Mouse (Mus musculus) embryonic stem cell, embryonic (primary cell): ENCODE data around the gene Pllp.

Source experiments
- CTCF ChIA-PET, 4 experiments: fragments of 300-600 bp in 2 of 4; fragments of 350-600 bp in 2 of 4; sonication (Branson Sonifier 250); formaldehyde crosslinking; loops; one replicate each; lab custom pipeline; 2022; ENCODE audit warnings: inconsistent platforms in 2 of 4; lab: Charles Lee
- POLR2A ChIA-PET, 4 experiments: fragments of 300-600 bp in 2 of 4; fragments of 350-600 bp in 2 of 4; sonication (Branson Sonifier 250); formaldehyde crosslinking; loops; one replicate each; lab custom pipeline; 2022; ENCODE audit warnings: antibody characterized with exemption in 4 of 4, inconsistent platforms in 1 of 4; lab: Charles Lee

The Pllp gene

DNA sequence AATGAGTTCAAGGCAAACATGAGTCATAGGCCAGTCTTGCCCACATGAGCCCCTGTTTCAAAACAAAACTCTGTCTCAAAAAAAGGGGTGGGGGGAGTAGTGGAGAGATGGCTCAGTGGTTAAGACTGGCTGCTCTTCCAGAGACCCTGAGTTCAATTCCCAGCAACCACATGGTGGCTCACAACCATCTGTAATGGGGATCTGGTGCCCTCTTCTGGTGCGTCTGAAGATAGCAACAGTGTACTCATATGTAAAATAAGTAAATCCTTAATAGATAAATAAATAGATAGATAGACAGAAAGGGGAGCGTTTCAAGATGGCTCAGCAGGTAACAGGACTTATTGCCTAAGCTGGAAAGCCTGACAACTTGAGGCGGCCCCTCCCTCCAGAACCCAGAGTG lies 15.7 kb downstream of the Pllp start:
- CTCF ChIA-PET: interaction anchor here in 3 of 4 experiments (0.7 to 1.5 kb wide), 7 partner anchors 12 to 188 kb away, joined by 3 to 7 read pairs (median 3); no protein-coding TSS in a partner anchor
- POLR2A ChIA-PET: interaction anchor here in 1 of 4 experiments (0.8 to 0.9 kb wide), 2 partner anchors 12 to 14 kb away, joined by 3 to 4 read pairs; partner anchors contain the start of gene Arl2bp

DNA sequence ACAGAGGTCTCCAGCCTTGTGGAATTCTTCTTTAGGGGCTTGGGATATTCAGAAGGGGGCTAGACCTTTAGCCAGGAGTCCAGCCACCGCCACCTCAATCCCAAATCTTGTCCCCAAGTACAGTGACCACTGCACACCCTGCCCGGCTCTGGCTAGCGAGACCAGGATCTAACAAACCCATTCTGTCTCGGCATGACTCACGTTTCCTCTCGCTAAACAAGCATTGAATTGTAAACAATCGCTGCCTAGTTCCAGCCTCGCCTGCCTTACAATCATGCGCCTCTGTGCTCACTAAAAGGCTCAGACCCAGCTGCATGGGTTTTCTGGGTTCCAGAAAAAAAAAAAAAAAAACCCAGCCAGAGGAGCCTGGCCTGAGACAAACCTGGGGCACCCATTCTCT lies 17.5 kb downstream of the Pllp start:
- ChIA-PET POLR2A (interaction anchor here in 3 of 4 experiments (0.5 to 2.8 kb wide), 9 partner anchors 9 to 472 kb away, joined by 3 to 14 read pairs (median 3); partner anchors contain the start of genes Arl2bp (in 1 of the 3), Fam192a (in 1 of the 3), Herpud1 (in 1 of the 3) and Rspry1 (in 1 of the 3)), CTCF (interaction anchor here in 2 of 4 experiments (1.5 to 1.9 kb wide), 2 partner anchors 186 kb away, joined by 5 to 7 read pairs; no protein-coding TSS in a partner anchor)

DNA sequence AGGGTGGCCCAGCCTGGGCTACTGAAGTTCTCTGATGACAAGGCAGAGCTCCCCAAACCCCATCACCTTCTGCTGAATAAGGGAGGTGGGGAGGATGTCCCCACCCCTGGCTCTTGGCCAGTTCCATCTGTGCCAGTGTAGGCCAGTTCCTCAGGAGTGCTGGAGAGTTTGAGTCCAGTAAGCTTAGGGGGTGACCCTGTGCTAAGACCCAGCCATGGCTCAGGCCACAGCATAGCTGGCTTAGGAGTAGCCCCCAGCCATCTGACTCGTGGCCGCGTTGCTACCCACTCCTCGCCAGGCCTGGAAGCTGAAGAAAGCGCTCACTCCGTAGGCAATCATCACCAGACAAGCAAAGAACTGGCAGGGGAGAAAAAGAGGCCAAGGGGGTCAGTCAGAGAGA lies 20.2 kb downstream of the Pllp start:
- ChIA-PET POLR2A (interaction anchor here in 2 of 4 experiments (1.3 to 1.9 kb wide), 3 partner anchors 9 to 74 kb away, joined by 4 to 7 read pairs (median 6); partner anchors contain the start of genes Arl2bp (in 2 of the 2), Fam192a (in 1 of the 2) and Rspry1 (in 1 of the 2)), CTCF (no interaction called here)

DNA sequence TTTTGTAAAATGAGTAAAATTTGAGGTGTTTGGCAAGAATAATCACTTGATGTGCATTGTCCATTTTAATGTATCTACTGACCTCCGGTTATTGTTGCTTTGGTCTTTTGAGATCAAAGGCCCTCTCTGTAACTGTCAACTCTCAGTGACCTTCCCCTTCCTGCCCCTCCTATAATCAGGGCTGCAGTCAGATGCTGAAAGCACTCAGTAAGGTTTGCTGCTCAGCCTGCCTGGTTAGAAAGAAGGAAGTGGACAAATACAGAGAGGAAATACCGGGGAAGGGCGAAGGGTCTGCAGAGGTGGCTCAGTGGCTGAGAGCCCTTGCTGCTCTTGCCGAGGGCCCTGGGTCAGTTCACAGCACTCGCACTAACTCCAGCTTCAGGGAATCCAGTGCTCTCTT lies 21.7 kb downstream of the Pllp start:
- ChIA-PET CTCF (no interaction called here), POLR2A (interaction anchor here in 3 of 4 experiments (0.5 to 1.2 kb wide), 4 partner anchors 27 to 749 kb away, joined by 3 to 5 read pairs (median 4); no protein-coding TSS in a partner anchor)

DNA sequence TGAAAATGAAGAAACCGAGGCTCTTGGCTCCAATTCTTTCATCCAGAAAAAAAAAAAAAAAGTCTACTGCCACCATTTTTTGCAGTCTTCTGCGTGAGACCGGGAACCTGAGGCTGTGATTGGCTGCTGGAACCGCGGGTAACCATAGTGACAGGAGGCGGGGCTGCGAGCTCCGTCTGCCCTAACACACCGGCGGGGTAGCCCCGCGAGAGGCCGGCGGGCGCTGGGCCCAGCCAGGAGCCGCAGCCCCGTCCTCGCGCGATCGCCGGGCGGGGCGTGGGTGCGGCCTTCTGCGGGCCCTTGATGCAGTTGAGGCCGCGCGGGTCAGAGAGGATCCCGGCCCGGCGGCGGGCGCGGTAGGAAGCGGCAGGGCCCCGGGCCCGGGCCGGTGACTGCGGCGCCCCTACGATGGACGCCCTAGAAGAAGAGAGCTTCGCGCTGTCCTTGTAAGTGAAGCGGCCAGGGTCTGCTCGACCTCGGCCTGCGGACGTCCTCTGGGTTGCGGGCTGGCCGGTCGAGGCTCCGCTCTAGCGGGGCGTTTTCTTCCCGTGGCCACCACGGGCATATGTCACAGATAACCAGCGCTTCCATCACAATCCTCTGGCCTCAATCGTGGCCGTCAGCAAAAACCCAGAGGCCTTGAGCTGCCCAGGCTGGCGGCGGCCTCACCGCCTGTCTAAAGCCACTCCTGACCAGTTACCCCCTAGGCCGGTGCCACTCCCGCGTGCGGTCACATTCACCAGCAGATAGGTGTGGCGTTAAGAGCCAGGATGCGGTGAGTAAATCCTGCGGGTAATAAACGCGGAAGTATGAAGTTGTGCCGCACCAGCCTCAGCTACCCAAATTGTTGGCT lies 29.4 kb downstream of the Pllp start, which contains the start of gene Arl2bp:
TSS of gene Arl2bp (plus strand) at position 145 of the 853 bp plus-strand sequence.
- CTCF ChIA-PET: interaction anchor here (0.6 to 1.2 kb wide), 6 partner anchors 9 to 462 kb away, joined by 3 to 6 read pairs (median 4); no protein-coding TSS in a partner anchor
- POLR2A ChIA-PET: interaction anchor here (0.6 to 2.2 kb wide), 33 partner anchors 9 to 514 kb away, joined by 3 to 15 read pairs (median 3); partner anchors contain the start of genes Fam192a (in 2 of the 4), Rspry1 (in 2 of the 4), Cpne2 (in 1 of the 4) and Cx3cl1 (in 1 of the 4)

DNA sequence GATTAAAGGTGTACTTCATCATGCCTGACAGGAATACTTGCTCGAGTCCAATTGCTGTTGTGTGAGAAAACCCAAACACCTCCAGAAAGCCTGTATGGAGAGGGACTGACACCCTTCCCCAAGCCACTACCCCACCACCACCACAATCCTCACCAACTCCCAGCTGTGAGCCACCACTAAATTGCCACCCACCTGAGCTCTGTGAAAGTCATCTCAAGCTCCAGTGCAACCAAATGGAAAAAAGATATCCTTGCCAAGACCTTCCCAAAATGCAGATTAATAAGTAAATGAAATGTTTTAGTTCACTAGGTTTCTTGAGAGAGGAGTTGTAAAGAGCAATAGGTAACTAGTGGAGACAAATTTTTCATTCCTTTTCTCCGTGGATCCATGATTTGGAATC lies 31.4 kb downstream of the Pllp start:
- ChIA-PET POLR2A (interaction anchor here in 1 of 4 experiments (0.6 to 1.0 kb wide), 3 partner anchors 10 to 63 kb away, joined by 3 to 4 read pairs (median 3); partner anchors contain the start of genes Fam192a and Rspry1), CTCF (interaction anchor here in 1 of 4 experiments (0.6 kb wide), 1 partner anchor 134 kb away, joined by 3 read pairs; no protein-coding TSS in a partner anchor)

DNA sequence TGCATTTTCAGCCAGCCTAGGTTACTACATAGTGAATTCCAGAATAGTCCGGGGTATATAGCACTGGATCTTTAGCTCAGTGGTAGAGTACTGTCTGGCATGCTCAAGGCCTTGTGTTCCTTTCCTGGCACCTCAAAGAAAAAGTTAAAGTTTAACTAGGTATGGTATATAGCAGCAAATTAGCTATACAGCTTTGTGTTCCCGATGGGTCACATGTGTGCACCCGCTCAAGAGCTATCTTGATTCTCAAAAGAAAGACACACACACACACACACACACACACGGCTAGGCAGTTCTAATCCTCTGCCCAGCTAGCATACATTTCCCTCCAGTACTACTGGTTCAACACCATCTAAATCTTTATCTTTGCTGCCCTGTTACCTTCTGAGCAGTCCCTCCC lies 35.7 kb downstream of the Pllp start:
- CTCF ChIA-PET: no interaction called here
- POLR2A ChIA-PET: interaction anchor here in 1 of 4 experiments (0.6 to 2.5 kb wide), 2 partner anchors 11 to 470 kb away, joined by 3 to 10 read pairs; no protein-coding TSS in a partner anchor

DNA sequence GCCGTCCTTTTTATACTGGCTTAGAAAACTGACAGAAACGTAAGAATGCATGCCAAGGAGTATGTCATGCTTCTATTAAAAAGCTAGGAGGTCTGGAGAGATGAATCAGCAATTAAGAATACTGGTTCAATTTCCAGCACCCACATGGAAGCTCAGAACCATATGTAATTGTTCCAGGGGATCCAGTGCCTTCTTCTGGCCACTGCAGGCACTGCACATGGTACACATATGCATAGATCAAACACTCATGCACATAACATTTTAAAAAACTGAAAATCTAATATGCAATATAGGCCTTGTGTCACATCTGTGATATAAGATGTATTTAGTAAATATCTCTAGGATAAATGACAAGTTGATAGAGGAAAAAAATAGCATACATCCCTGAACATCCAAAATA lies 38.0 kb downstream of the Pllp start:
- ChIA-PET CTCF (interaction anchor here in 2 of 4 experiments (0.5 to 1.5 kb wide), 4 partner anchors 8 to 166 kb away, joined by 3 to 15 read pairs (median 4); partner anchors contain the start of gene Arl2bp (in 1 of the 2)), POLR2A (interaction anchor here in 1 of 4 experiments (0.6 kb wide), 1 partner anchor 8 kb away, joined by 9 read pairs; the partner anchor contains the start of gene Arl2bp)

DNA sequence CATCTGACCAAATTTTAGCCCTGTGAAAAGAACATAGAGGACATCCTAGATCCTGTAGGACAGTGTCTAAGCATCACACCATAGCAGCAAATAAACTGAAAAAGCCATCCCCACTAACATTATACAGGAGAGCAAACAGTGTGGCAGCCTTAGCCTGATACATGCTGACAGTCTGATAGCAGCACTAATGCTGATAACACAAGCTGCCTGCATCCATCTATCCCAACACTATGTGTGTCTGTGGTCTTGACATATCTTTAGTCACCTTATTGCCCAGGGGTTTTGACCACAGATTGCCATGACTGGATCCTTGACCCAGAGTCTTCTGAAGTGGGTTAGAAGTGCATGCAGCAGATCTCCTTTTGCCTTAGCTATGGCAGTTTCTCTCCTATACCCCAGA lies 41.1 kb downstream of the Pllp start:
- CTCF ChIA-PET: interaction anchor here in 2 of 4 experiments (0.5 to 0.7 kb wide), 2 partner anchors 292 to 648 kb away, joined by 8 to 10 read pairs; no protein-coding TSS in a partner anchor
- POLR2A ChIA-PET: no interaction called here

DNA sequence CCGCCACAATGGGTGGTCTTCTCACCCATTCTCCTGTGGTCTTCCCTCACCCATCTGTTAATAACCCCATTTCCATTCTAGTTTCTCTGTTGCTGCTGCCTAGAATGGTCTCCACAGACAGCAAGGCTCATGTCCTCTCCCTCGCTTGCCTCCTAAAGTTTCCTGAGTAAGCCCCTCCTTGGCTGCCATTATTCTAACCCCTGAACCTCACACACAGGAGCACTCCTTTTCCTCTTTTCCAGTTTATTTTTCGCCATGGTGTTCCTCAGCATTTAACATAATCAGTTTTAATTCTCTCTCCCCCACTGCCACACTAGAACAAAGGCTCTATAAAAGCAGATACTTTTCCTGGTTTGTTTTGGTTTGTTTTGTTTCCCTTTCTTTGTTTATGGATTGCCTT lies 43.1 kb downstream of the Pllp start:
- ChIA-PET POLR2A (interaction anchor here in 1 of 4 experiments (0.6 kb wide), 1 partner anchor 171 kb away, joined by 3 read pairs; no protein-coding TSS in a partner anchor), CTCF (interaction anchor here in 1 of 4 experiments (0.6 kb wide), 2 partner anchors 49 to 64 kb away, joined by 3 to 6 read pairs; no protein-coding TSS in a partner anchor)

DNA sequence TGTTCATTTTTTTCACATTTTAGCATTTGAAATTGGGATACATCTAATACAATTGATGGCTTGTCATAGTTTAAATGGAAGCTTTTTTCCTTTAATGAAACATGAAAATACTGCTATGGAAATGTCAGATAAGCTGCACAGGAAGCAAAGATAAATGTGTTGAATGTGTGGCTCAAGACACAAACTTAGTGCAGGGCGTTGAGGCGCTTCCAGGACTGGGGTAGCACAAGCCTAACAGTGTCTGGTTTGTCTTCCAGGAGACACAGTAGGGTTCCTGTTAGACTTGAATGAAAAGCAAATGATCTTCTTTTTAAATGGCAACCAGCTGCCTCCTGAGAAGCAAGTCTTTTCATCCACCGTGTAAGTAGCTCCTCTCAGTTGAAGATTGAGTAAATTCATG lies 46.6 kb downstream of the Pllp start:
- ChIA-PET POLR2A (interaction anchor here in 2 of 4 experiments (0.7 to 2.3 kb wide), 2 partner anchors 11 to 17 kb away, joined by 3 to 10 read pairs; no protein-coding TSS in a partner anchor), CTCF (interaction anchor here in 2 of 4 experiments (1.0 to 1.2 kb wide), 2 partner anchors 12 to 157 kb away, joined by 3 read pairs; no protein-coding TSS in a partner anchor)

DNA sequence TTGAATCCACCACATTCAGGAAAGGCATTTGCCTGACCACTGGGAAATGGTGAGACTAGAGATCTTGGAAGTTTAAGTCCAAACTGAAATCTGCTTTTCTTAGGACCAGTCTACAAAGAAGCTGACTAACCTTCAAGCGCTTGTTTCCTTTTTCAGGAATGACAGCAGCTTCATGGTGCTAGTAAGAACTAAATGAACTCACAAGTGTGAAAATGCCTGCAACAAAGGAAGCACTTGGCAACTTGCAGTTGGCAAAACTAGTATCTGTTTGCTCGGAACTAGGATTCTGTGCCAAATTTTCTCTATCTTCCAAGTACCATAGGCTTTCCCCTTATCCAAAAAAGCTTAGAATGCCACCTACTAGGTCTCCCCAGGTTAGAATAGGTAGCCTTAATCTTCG lies 49.9 kb downstream of the Pllp start:
- CTCF ChIA-PET: no interaction called here
- POLR2A ChIA-PET: interaction anchor here in 1 of 4 experiments (0.5 kb wide), 1 partner anchor 259 kb away, joined by 4 read pairs; no protein-coding TSS in a partner anchor

DNA sequence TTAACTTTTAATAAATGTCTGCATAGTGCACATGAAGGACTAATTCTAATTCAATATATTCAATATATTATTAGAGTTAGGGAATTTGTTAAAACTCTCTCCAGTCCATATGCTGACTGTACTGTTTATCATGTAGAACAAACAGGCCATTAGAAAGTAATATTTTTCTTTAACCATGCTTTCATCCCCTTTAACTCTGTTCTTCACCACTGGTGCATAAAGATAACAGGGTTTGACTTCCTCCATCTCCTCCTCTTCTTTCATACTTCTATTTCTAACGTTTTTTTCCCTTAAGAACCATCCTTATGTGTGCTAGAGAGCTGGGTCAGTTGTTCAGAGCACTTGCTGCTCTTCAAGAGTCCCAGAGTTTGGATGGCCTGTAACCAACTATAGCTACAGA lies 50.9 kb downstream of the Pllp start:
- POLR2A ChIA-PET: no interaction called here
- CTCF ChIA-PET: no interaction called here

DNA sequence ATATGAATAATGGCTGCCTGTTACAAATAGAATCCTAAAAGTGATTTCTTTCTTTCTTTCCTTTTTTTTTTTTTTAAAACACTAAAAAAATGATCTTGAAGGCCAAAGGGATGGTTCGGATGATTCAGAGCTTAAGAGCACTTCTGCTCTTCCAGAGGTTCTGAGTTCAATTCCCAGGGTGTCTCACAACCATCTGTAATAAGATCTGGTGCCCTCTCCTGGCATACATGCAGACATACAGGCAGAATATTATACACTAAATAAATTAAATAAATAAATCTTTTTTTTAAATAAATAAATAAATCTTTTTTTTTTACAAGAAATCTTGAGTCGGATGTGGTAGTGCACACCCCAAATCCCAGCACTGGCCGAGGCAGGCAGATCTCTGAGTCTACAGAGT lies 54.1 kb downstream of the Pllp start:
- ChIA-PET CTCF (no interaction called here), POLR2A (no interaction called here)

DNA sequence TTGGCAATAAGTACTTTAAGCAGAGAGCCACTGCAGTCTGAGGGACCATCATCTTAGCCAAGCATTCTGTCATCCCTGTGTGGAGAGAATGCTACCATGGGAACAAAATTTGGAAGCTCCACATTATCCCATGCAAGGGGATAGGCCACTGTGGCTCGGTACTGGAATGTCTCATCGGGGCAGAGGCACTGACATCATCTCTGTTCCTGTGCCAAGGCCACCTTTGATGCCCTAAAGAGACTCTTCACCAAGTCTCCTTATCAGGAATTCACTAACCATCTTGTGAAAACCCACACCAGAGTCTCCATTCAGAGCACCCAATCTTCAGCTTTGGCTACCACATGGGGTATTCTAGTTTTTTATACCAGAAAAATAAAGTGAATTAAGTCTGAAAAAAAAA lies 54.9 kb downstream of the Pllp start:
- CTCF ChIA-PET: no interaction called here
- POLR2A ChIA-PET: interaction anchor here in 1 of 4 experiments (0.6 to 0.8 kb wide), 2 partner anchors 365 to 391 kb away, joined by 4 read pairs; no protein-coding TSS in a partner anchor

DNA sequence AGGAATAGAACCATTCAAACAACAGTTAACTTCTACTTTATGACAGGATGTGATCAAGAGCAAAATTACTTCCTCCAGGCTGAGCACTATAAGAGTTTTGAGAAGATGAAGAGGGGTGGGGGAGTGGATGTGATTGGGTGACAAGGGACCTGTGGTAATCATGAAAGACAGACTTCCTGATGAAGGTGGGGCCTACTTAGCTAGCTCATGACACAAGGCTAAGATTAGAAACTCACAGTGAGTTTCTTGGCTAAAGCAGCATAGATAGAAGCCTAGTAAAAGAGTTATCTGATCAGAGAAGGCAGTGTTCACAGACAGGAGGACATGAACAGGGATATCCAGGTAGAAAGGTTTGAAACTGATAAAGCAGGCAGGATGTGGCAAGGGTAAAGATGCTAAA lies 61.9 kb downstream of the Pllp start:
- ChIA-PET POLR2A (interaction anchor here in 1 of 4 experiments (1.3 kb wide), 1 partner anchor 33 kb away, joined by 3 read pairs; the partner anchor contains the start of genes Fam192a and Rspry1), CTCF (no interaction called here)

DNA sequence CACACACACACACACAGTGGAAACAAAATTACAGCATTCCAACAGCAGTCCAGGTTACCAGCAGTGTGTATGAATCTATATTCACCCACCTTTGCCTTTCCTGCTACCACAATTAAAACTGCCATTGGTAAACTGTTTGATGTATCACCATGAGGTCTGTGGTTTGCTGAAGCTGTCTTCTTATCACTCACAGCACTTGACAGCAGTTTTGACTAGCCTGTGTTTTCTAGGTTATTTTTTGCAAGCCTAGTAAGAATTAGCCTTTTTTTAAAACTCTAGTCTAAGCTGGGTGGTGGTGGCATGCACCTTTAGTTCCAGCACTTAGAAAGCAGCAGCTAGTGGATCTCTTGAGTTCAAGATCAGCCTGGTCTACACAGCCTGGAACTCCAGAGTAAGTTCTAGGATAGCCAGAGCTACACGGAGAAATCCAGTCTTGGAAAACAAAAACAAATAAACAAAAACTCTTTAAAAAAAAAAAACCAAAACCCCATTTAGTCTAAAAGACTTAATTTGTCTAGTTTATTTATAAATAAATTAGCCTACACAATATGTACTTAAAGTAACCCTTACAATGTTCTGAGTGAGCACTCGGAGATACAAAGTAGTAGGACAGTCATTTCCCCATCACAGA lies 62.4 kb downstream of the Pllp start:
- ChIA-PET CTCF (no interaction called here), POLR2A (interaction anchor here in 1 of 4 experiments (1.3 kb wide), 1 partner anchor 32 kb away, joined by 3 read pairs; the partner anchor contains the start of genes Fam192a and Rspry1)
